Mouse (Mus musculus) ovary, postnatal 14 days (tissue): Measurements from ENCODE around the gene Olfr124.

Experiments used
- DNase-seq: peaks from one replicate; pipeline ENCODE4 v3.0.0; 2022; ENCODE audit warnings: low spot score

Olfr124 gene

GRCm38 (mm10) chr17:37799588-37799987, at the start of gene Olfr124:
Gene Olfr124 (plus strand): TSS chr17:37799888.
- no peak for DNase-seq

GRCm38 (mm10) chr17:37768307-37768706, 31.4 kb upstream of the Olfr124 start, which contains the start of gene Olfr122:
Gene Olfr122 (plus strand): TSS chr17:37768607.
- no peak for DNase-seq

- DNase-seq: no peak
Observed at GRCm38 (mm10) chr17:37793229-37793628, 6.5 kb upstream of the Olfr124 start, which contains the start of gene Olfr123. Gene Olfr123 (plus strand): TSS chr17:37793529.

GRCm38 (mm10) chr17:37832649-37833048, 33.0 kb downstream of the Olfr124 start, which contains the start of gene Olfr125:
Gene Olfr125 (plus strand): TSS chr17:37832949.
- DNase-seq: no peak

- no peak for DNase-seq
Observed at GRCm38 (mm10) chr17:37847183-37847582, 47.5 kb downstream of the Olfr124 start, which contains the start of gene Olfr126. Gene Olfr126 (plus strand): TSS chr17:37847483.
